Mouse (Mus musculus) right cerebral cortex, postnatal 4 days (tissue): Measurements from ENCODE around the gene Tmpo.

ENCODE experiments used
- DNase-seq: peaks from one replicate; pipeline ENCODE4 v3.0.0-alpha.2; 2022

Tmpo gene

GRCm38 (mm10) chr10:91180761-91181460, at the start of gene Tmpo:
Gene Tmpo (minus strand): TSS chr10:91181315.
- no peak for DNase-seq

- DNase-seq, result no peak
Observed at GRCm38 (mm10) chr10:91230400-91230799, 49.3 kb upstream of the Tmpo start.

DNA sequence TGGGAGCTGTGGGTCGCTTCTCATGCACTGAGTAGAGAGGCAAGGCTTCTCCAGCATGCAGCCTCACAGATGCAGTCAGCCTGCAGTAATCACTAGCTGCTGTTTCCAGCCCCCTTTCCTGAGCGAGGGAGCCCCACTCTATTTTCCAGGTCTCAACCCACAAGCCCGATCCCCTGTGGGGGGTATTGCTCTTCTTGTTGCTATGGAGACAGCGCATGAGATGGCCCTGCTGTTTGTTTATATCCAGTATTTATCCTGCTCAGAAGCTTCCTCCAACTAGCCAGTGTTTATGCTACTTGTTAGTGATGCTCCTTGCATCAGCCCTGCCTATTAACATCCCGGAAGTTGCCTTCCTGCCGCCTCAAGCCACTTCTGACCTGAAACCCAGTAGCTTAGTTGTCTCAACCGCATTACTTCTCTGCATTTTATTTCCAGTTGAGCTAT, 48.4 kb upstream of the Tmpo start:
- DNase-seq, result peak; percentile 10

DNA sequence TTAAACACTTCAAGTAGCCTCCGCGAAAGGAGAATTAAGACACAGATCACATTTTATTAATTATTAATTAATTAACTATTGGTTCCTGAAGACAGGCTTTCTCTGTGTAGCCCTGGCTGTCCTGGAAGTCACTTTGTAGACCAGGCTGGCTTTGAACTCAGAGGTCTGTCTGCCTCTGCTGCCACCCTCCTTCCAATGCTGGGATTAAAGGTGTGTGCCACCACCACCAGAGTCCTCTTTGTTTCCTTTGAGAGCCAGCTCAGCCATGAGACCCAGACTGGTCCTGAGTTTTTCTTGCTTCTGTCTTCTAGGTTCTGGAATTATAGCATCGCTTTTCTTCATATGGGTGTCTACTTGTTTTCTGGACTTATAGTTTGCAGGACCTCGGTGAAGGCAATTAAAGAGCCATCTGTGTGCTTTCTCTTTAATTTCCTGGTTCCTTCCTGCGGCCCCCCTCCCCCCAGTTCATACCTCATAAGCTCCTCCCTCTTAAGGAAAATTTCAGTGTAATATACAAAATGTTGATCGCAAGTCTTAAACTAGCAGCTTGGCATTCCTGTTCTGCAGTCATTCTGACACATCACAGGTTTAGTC, 47.9 kb upstream of the Tmpo start:
- DNase-seq, result no peak

DNA sequence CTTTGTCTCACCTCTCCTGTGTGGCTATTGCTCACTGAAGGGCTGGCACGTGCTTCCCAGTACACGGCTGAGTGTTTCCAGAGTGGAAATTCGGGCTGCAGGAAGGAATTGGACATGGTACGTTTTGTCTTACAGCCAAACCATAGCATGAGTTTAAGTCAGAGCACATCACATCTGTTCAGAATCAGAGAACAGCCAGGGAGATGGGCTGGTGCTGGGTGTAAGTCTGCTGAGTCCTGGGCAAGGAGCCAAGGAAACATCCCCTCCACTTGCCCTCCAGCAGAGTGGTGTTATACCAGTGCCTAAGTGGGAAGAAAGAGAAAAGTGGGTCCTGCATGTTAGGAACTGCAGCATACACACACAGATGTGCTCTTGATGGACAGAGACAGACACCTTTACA, 45.9 kb upstream of the Tmpo start:
- DNase-seq, result no peak

GRCm38 (mm10) chr10:91222398-91223236, 41.5 kb upstream of the Tmpo start:
- no peak for DNase-seq

DNA sequence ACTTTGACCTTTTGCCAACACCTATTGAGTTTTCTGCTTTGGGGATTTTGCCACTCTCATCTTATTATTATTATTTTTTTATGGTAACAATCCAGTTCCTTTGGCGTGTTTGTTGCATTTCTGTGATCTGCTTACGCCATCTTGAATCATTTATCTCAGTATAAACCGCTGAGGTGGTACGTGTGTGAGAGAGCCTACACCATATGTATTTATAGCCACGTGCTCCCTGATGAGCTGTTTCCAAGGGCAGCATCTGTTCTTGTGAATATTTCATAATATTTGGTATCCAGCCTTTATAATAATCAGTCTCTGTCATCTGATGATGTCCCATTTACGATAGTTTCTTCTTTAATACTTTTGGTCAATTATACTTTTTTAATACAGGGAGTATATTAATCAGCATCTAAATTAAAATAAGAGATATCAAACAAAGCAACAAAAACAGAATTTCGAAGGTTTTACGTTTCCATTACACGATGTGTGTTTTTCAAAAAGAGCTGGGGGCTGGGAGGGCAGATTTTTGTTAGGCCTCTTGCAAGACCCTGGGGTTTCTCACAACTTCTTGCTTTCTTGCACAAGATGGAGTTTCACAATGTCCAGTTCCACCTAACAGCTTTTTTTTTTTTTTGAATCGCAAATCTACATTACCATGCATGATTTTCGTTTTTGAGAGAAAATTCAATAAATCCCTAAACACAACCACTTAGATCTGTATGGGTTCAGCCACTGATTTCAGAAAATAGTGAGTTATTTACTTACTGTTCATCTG, 28.0 kb upstream of the Tmpo start:
- DNase-seq, result no peak

DNA sequence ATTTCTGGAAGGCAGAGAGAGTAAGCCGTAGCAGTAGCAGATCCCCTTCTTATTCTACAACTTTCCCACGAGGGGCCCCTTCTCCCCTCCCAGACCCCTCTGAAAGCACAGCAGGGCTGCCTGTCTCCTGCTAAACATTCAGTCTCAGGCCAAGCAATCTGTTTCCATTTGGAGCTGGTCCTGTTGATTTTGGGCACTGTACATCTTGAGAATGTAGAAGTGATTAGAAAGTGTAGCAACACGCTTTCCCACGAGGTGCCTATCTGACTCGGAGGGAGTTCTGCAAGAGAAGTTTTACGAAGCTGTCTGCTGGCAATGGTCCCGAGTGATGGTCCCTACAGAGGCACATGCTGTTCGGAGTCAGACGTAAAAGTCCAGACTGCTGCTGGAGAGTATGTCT, 27.3 kb upstream of the Tmpo start:
- no peak for DNase-seq

DNA sequence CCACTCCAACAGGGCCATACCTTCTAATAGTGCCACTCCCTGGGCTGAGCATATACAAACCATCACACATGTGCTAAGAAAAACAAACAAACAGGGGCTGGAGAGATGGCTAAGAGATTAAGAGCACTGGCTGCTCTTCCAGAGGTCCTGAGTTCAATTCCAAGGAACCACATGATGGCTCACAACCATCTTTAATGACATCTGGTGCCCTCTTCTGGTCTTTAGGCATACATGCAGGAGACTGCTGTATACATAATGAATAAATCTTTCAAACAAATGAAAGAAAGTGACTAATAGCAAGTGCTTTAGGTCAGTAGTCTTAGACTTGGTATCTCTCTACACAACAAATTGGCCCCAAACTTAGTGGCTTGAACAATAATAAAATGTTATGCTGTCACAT, 26.2 kb upstream of the Tmpo start:
- no peak for DNase-seq

- no peak for DNase-seq
Observed at GRCm38 (mm10) chr10:91205632-91206031, 24.5 kb upstream of the Tmpo start.

GRCm38 (mm10) chr10:91200581-91200980, 19.5 kb upstream of the Tmpo start:
- DNase-seq, result no peak

GRCm38 (mm10) chr10:91199238-91199780, 18.2 kb upstream of the Tmpo start:
- DNase-seq, result no peak

- DNase-seq, result no peak
Observed at GRCm38 (mm10) chr10:91197704-91198103, 16.6 kb upstream of the Tmpo start.

GRCm38 (mm10) chr10:91196778-91197177, 15.7 kb upstream of the Tmpo start:
- DNase-seq, result no peak

- DNase-seq, result no peak
Observed at GRCm38 (mm10) chr10:91195680-91196079, 14.6 kb upstream of the Tmpo start.

DNA sequence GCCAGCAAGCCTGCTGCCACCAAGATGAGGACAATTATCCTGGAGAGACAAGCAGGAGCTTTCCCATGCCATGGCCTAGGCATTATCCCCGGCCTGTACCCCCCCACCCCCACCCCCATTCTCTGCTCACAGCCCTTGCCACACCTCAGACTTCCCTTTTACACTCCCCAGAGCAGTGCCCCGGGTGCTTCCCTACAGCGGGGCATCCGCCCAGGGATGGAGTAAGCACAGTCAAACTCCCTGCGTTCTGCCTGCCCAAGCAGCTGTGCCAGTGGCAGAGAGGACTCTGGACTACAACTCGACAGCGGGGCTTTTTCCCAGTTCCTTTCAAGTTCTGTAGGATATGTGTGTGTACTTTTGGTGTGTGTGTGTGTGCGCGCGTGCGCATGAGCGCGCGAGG, 14.0 kb upstream of the Tmpo start:
- no peak for DNase-seq

- DNase-seq, result peak; percentile 62
Observed at GRCm38 (mm10) chr10:91191851-91192250, 10.7 kb upstream of the Tmpo start.

DNA sequence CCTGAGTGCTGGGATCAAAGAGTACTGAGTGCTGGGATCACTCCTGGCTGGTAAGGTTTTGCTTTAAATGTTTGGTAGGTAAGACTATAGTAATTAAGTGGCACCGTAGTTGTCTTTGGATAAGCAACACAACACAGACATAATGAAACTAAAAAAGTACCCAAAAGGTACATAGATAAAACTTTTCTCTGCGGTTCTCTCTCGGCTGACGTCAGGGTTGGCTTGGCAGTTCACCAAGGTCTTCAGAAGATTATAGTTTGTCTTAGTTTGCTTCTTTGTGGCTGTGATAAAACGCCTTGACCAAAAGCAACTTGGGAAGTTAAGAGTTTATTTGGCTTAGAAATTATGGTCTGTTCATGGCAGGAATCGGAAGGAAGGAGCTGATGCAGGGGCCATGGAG, 8.4 kb upstream of the Tmpo start:
- no peak for DNase-seq

DNA sequence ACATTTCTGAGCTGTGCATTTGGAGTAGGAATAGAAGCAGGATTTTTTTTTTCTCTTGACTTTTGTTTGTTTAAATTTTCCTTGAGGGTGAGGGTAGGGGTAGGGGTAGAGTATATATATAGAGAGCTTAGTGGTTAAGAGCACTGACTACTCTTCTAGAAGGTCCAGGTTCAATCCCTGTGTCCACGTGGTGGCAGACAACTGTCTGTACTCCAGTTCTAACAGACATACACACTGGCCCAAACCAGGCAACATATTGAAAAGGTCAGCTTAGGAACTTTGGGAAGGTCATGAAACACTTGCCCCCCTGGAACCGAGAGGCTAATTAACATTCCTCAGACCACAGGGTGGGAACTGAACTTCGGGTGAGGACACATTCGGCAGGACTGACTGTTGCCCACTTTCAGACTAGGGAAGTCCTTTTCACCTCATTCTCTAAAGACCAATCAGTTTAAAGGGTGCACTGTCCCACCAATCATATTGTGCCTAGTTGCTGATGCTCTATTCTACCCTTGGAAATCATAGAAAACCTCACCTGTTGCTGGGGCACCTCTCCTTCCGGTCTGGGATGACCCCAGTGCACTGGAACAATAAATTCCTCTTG, 7.7 kb upstream of the Tmpo start:
- no peak for DNase-seq

DNA sequence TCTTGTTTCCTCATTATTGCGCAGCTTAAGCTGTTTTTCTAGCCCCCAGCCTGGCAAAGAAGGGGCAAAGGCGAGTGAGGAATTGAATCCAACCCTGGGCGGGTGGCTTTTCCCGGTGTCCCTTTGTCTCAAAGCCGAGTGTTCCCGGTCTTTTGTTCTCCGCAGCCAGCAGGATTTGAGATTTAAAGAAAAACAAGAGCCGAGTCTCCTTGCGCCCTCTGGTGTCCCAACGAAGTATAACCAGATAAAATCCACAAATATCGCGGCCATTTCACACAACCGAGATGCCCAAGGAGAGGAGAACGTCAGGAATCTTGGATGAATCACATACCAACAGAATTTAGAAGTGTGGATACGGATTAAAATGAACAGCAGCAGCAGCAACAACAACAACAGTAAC, 6.8 kb upstream of the Tmpo start:
- peak; percentile 80 for DNase-seq

DNA sequence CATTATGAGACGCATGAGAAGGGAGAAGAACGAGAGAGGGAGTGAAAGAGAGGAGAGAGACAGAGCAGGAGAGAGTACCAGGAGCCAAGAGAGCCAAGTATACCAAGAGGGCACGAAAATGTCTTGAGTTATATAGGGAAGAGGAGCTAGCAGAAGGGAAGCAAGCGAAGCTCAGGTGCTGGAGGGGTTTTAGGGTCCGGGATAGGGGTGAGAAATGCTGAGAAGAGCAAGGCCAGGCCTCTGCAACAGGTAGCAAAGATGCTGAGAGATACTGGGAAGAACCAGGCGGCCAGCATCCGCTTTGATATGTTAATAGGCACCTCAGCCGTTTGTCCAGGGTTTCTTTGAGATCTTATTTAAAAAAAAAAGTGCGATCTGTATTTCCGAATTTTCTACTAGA, 6.2 kb upstream of the Tmpo start:
- DNase-seq, result no peak

DNA sequence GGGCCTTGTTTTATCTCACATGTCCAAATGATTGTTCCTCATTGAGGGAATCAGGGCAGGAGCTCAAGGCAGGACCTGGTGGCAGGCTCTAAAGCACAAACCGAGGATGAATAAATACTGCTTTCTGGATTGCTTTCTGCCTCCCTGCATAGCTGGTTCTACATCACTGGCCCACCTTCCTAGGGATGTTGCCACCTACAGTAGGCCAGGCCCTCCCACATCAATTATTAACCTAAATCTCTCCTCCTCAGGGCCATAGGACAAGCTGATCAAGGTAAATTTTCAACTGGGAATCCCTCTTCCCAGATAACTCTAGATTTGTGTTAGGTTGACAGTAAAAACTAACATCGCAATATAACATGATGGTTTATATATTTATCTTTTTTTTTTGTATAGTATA, 4.6 kb upstream of the Tmpo start:
- no peak for DNase-seq
